Mouse (Mus musculus): Measurements from ENCODE around the gene Psg18.
"Not testable (repeated sequence)": the region's sequence is repeated elsewhere in the genome, so short reads cannot be mapped to it uniquely, and the experiment has no call there.

Psg18 gene

DNA sequence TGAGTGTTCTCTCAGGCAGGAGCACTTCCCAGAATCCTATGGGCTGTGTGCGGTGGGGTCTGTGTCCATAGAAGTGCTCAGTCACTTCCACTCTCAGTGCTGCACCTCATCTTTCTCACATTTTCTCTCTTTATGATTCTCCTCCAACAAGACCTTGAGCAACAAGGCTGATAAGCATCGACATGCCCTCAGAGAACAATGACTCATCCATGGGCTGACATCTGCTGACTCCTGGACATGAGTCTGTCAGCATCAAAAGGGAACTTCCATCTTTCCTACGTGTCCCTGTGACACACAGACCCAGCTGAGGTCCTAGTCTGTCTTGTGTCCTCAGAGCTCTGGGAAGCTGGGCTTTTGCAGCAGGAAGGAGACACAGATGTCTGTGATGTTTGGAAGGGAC is at the start of gene Psg18:
TSS of gene Psg18 (minus strand) at position 101 of the 400 bp plus-strand sequence.
- CTCF ChIA-PET = not testable (repeated sequence)

DNA sequence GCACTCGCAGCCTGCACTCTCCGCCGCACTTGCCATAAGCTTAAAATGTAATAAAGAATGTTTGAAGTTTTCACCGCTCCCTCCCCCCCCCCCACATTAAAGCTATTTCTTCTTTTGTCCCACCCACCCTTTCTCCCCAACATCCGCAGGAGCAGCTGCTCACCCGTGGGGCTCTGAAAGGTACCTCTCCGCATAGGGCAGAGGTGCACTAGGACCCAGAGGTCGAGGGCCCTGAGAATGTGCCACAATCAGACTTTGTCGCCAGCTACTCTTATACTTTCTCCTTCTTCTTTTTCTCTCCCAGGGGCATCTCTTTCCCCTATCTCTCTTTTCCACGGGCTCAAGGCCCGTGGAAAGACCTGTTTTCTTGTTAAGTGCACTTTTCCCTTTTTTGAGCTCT is 48.6 kb upstream of the Psg18 start:
- CTCF ChIA-PET = no interaction called here

GRCm38 (mm10) chr7:18402527-18403237 is 47.9 kb upstream of the Psg18 start:
- CTCF ChIA-PET = no interaction called here

DNA sequence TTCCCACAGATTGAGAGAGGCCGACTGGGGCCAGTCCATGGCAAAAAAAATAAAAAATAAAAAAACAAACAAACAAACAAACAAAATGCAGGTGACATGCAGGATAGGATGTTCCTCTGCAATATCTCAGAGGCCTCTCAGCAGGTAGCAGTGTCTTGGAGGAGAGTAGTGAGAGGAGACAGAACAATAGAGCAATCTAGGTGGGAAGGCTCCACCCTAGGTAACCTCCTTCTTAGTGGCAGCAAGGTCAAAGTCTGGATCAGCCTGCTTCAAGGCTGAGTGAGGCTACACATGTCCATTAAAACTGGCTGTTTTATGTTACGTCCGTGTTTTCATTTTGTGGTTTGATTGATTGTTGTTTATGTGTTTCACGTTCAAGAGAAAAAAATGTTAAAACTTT is 36.7 kb upstream of the Psg18 start:
- CTCF ChIA-PET = not testable (repeated sequence)

DNA sequence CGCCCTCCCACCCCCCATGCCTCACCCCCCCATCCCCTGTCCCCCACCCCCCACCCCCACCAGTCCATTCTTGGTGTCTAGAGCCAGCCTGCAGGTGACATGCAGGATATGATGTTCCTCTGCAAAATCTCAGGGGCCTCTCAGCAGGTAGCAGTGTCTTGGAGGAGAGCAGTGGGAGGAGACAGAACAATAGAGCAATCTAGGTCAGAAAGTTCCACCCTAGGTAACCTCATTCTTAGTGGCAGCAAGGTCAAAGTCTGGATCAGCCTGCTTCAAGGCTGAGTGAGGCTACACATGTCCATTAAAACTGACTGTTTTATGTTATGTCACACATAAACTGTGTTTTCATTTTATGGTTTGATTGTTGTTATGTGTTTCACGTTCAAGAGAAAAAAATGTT is 23.5 kb upstream of the Psg18 start:
- CTCF ChIA-PET = no interaction called here

DNA sequence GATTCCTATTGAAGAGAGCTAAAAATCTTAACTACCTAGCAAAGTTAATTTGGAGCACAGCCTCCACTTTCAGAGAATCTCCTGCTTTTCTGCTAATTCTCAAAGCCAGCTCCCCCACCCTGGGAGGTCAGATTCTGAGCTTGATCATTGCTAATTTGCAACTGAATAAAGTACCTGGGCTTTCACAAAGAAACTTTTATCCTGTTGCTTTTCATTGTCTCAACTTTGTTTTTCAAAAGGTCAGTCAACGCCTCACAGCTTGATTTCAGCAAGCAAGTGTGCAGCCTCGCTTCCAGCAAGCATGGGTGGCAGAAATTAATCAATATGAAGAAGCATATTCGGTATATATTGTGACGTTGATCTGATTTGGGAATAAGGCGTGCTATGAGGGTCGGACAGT is 19.4 kb downstream of the Psg18 start:
- CTCF ChIA-PET = not testable (repeated sequence)

All from spleen, embryonic (tissue).